Mouse (Mus musculus) thymus, adult 2 months (tissue): ENCODE data around the gene Vwf. TPM values are rescaled to one million over a fixed set of nuclear protein-coding genes. Genes with fewer than 3 reads are reported as not detected.

Experiments
- DNase-seq: peaks from one replicate; pipeline ENCODE4 v3.0.0; 2021
- H3K27ac ChIP-seq: fragments of 200-500 bp; 2 replicates; pipeline ENCODE4 v1.5.1; 2012; ENCODE audit warnings: low read length, control low read depth; ENCODE audit not compliant: control insufficient read depth, insufficient read depth
- H3K27me3 ChIP-seq: fragments of 200-500 bp; 2 replicates; pipeline ENCODE4 v1.6.1; 2012; ENCODE audit warnings: mild to moderate bottlenecking, low read length, moderate library complexity, mixed read lengths; ENCODE audit not compliant: control insufficient read depth, insufficient read depth
- H3K36me3 ChIP-seq: fragments of 200-500 bp; 2 replicates; pipeline ENCODE4 v1.6.1; 2012; ENCODE audit warnings: mild to moderate bottlenecking, low read length, moderate library complexity; ENCODE audit not compliant: control insufficient read depth, insufficient read depth
- H3K4me1 ChIP-seq: fragments of 200-500 bp; replicated peaks from 2 replicates; pipeline ENCODE4 v1.6.1; 2012; ENCODE audit warnings: low read length; ENCODE audit not compliant: control insufficient read depth, insufficient read depth
- H3K4me3 ChIP-seq: fragments of 200-500 bp; 2 replicates; pipeline ENCODE4 v1.5.1; 2012; ENCODE audit warnings: mild to moderate bottlenecking, low read length, control low read depth, moderate library complexity; ENCODE audit not compliant: control insufficient read depth, insufficient read depth
- CTCF ChIP-seq: fragments of 200-500 bp; IDR thresholded peaks from 2 replicates; pipeline ENCODE4 v1.5.1; 2012; ENCODE audit warnings: mild to moderate bottlenecking, control low read depth, low read length, moderate library complexity, borderline replicate concordance; ENCODE audit not compliant: control insufficient read depth, poor library complexity, insufficient read depth; ENCODE audit errors: extremely low read depth
- POLR2A ChIP-seq: fragments of 200-500 bp; IDR thresholded peaks from 2 replicates; pipeline ENCODE4 v1.6.1; 2012; ENCODE audit warnings: mild to moderate bottlenecking, low read length, control low read depth, moderate library complexity; ENCODE audit not compliant: control insufficient read depth, poor library complexity, insufficient read depth; ENCODE audit errors: extremely low read depth
- WGBS: fragments of 180-500 bp; shearing (Covaris S2); methylation state at CpG from one replicate; pipeline ENCODE4 v1.1.7; 2018; 5-methylcytosine and 5-hydroxymethylcytosine counted together
- polyA plus RNA-seq: library from polyadenylated mRNA; depleted of rRNA; stranded (reverse); fragments of >200 nt; gene quantifications from 2 replicates; pipeline ENCODE4 v1.2.3, GENCODE M21; 2012; rRNA removed

Gene Vwf
- polyA plus RNA-seq = 19.5 and 32.3 TPM in 2 replicates

GRCm38 (mm10) chr6:125546474-125546873, at the start of gene Vwf:
Gene Vwf, plus strand, starts transcription at chr6:125546774.
- Histone ChIP-seq H3K4me3 (no peak within 1 kb of the TSS), H3K36me3 (no peaks in the 10 kb centered on the region), H3K27ac (no peak within 1 kb of the TSS), H3K4me1 (no peaks in the 10 kb centered on the region), H3K27me3 (no peaks in the 10 kb centered on the region)
- DNase-seq = no peak
- TF ChIP-seq POLR2A (no peak), CTCF (no peak)
- 96% methylated on average over 6 of the region's 6 CpGs for WGBS

GRCm38 (mm10) chr6:125498062-125498461, 48.5 kb upstream of the Vwf start:
- Histone ChIP-seq H3K4me1 (peaks cover 11% of the 10 kb centered on the region), H3K27me3 (peaks cover 2% of the 10 kb centered on the region; the same call in 1 of the 2 replicates), H3K4me3 (no peak overlapping the region), H3K27ac (no peak overlapping the region), H3K36me3 (no peaks in the 10 kb centered on the region)
- TF ChIP-seq CTCF (peak; percentile 31; the same call in 1 of the 2 replicates), POLR2A (no peak)
- WGBS = 15% methylated on average over 5 of the region's 5 CpGs
- DNase-seq = peak; percentile 26

GRCm38 (mm10) chr6:125503186-125503802, 43.3 kb upstream of the Vwf start:
- WGBS = 97% methylated on average over 11 of the region's 11 CpGs
- Histone ChIP-seq H3K4me1 (no peaks in the 10 kb centered on the region), H3K27ac (no peak overlapping the region), H3K36me3 (no peaks in the 10 kb centered on the region), H3K4me3 (no peak overlapping the region), H3K27me3 (no peaks in the 10 kb centered on the region)
- no peak for DNase-seq
- TF ChIP-seq CTCF = no peak
- no peak for TF ChIP-seq POLR2A

GRCm38 (mm10) chr6:125504622-125505355, 41.8 kb upstream of the Vwf start:
- no peaks in the 10 kb centered on the region for H3K36me3 ChIP-seq
- TF ChIP-seq POLR2A = no peak
- TF ChIP-seq CTCF = no peak
- no peaks in the 10 kb centered on the region for H3K27me3 ChIP-seq
- H3K4me1 ChIP-seq = no peaks in the 10 kb centered on the region
- no peak for DNase-seq
- 70% methylated on average over 3 of the region's 3 CpGs for WGBS
- H3K4me3 ChIP-seq = no peak overlapping the region
- no peak overlapping the region for H3K27ac ChIP-seq

- Histone ChIP-seq H3K27ac (no peak overlapping the region), H3K27me3 (no peaks in the 10 kb centered on the region), H3K4me1 (0 out of 2 replicates have a peak, but pooled peaks cover 3% of the 10 kb centered on the region), H3K36me3 (no peaks in the 10 kb centered on the region), H3K4me3 (no peak overlapping the region)
- no peak for DNase-seq
- TF ChIP-seq POLR2A = no peak
- WGBS = 97% methylated on average over 4 of the region's 4 CpGs
Measured at GRCm38 (mm10) chr6:125506427-125506826, 40.1 kb upstream of the Vwf start.

GRCm38 (mm10) chr6:125509783-125510182, 36.8 kb upstream of the Vwf start:
- H3K4me1 ChIP-seq = 0 out of 2 replicates have a peak, but pooled peaks cover 3% of the 10 kb centered on the region
- H3K27ac ChIP-seq = no peak overlapping the region
- H3K27me3 ChIP-seq = no peaks in the 10 kb centered on the region
- TF ChIP-seq CTCF = no peak
- no peak for TF ChIP-seq POLR2A
- no peak overlapping the region for H3K4me3 ChIP-seq
- no peaks in the 10 kb centered on the region for H3K36me3 ChIP-seq
- DNase-seq = no peak
- WGBS = 42% methylated on average over 3 of the region's 3 CpGs

- no peaks in the 10 kb centered on the region for H3K36me3 ChIP-seq
- H3K27ac ChIP-seq = no peak overlapping the region
- no peak overlapping the region for H3K4me3 ChIP-seq
- no peak for DNase-seq
- TF ChIP-seq POLR2A = no peak
- H3K4me1 ChIP-seq = 0 out of 2 replicates have a peak, but pooled peaks cover 3% of the 10 kb centered on the region
- H3K27me3 ChIP-seq = no peaks in the 10 kb centered on the region
Measured at GRCm38 (mm10) chr6:125510645-125511044, 35.9 kb upstream of the Vwf start.
